Mouse (Mus musculus) gastrocnemius, adult 2 months (tissue): ENCODE measurements around the gene Bmp5. TPM values are rescaled to one million over a fixed set of nuclear protein-coding genes. Genes with fewer than 3 reads are reported as not detected.

Source experiments
- DNase-seq: peaks from one replicate; pipeline ENCODE4 v3.0.0; 2022
- H3K27ac ChIP-seq: fragments of 200-600 bp; 2 replicates; pipeline ENCODE4 v1.8.1; 2022; ENCODE audit warnings: mild to moderate bottlenecking
- H3K4me3 ChIP-seq: fragments of 200-600 bp; 2 replicates; pipeline ENCODE4 v1.8.1; 2022; ENCODE audit warnings: mild to moderate bottlenecking, moderate library complexity
- CTCF ChIP-seq: fragments of 200-600 bp; IDR thresholded peaks from 2 replicates; pipeline ENCODE4 v1.8.1; 2022; ENCODE audit warnings: antibody characterized with exemption, mild to moderate bottlenecking, moderate library complexity
- intact Hi-C: fragments of 180-260 bp; cut with DNase I; formaldehyde crosslinking; loops from one replicate; pipeline ENCODE4 v1.15.1; 2025
- total RNA-seq, 2 experiments: library from RNA; stranded (reverse); gene quantifications; 2 replicates each; pipeline ENCODE4 v1.2.3; 2021

Gene Bmp5
- total RNA-seq, 2 experiments from 2014 or later, result 1.6 to 3.3 TPM

DNA sequence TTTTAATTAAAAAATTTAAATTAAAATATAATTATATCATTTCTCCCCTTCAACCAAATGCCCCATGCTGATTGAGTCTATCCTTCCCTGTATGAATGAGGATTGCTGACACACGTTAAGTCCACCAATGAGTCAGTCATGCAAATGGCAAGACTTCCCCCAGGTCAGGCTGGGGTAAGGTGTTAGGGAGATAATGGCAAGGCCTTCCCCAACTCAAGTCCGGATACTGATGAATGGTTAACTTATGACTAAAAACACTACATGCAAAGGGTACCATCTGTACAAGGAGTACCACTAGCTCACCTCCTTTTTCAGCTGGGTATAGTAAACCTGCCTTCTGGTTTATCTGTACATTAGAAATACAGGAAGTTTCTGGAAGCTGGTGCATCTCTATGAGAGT, 83.8 kb downstream of the Bmp5 start:
- intact Hi-C loops, result no loop called here
- DNase-seq, result no peak
- Histone ChIP-seq H3K4me3 (no peak overlapping the region), H3K27ac (peak overlapping the region; percentile 66; the same call in 1 of the 2 replicates)
- no peak for TF ChIP-seq CTCF

DNA sequence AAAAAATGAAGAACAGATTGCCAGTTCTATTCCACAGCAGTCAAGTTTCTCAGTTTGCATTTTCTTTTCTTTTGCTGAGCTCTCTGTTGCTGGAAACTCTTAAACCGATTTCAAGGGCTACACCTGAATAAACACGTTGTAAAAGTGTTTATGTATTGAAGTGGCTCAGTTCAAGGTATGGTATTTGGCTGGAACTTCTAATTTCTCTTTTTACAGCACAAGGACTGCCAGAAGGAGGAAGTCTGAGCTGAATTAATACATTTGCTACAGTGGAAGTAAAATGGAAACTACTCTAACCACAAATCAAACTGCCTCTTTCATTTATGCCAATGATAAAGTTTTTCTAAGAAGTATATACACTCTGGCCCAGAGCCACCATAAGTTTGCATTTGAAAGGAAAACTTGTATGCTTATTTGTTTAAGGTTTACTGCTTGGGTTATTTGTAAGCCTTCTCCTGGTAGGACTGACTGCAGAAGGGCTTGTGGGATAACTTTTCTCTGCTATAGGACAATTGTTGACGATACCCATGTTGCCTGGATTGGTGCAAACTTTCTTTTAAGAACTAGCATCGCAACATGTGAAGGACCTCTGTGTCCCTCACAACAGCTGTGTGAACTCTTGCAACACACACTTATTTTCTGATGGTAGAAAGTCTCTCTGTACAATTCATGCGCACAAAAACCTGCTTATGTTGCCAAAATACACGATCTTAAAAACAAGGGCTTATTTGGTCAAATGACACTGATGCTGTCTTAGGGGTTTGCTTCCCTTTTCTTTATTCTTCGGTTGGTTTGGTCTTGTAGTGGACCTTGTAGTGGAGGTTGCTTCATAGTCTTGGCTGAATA, 95.4 kb downstream of the Bmp5 start:
- Histone ChIP-seq H3K4me3 (no peak overlapping the region), H3K27ac (no peak overlapping the region; the same call in 1 of the 2 replicates)
- intact Hi-C loops, result no loop called here
- DNase-seq, result no peak
- TF ChIP-seq CTCF, result no peak

DNA sequence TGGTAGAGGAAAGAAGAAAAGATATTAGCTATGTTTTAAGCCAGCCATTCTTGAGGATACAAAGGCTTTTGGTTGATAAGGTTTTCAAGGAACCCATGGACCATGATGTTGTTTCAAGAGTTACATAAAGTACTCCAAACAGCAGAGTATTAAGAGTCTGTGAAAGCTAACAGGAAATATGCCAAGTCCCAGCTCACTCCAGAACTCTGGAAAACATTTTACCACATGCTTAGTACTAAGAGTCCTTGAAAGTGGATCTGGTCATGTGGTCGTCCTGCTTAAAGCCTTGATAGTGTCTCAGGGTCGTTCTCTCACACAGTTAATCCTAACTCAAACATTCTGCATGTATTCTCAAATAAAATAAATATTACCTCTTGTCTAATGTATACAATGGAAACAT, 101.2 kb downstream of the Bmp5 start:
- no peak overlapping the region for H3K4me3 ChIP-seq
- intact Hi-C loops, result no loop called here
- no peak for TF ChIP-seq CTCF
- no peak for DNase-seq
- no peak overlapping the region for H3K27ac ChIP-seq

DNA sequence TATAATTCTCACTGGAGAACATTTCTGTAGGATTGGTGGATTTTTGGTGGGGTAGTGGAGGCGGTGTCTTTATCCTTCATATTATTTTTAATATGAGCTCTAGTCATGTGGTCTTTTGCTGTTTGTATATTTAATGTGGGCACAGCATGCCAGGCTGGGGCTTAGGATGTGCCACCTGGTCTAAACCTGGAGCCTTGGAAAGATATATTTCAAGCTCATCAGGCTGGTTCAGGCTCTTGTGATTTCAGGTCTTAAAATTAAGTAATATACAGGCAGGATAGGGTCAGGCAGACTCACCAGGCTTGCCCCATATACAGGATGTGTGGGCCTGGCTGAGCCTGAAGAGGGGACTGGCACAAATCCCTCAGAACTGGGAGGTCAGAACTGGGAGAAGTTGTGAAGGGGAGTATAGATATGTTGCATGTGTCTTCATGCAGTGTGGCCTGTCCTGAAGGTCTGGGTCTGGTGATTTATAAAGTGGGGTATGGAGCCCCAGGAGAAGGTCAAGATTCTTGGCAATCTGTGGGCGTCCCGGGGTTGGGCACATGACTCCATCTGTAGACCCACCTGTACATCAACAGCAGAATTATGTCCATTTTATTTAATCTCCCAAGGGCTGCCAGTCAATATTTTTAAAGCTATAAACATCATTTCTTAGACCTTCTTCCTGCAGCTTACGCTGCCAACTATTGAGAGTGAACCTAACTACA, 108.5 kb downstream of the Bmp5 start:
- intact Hi-C loops, result no loop called here
- no peak for DNase-seq
- no peak overlapping the region for H3K4me3 ChIP-seq
- TF ChIP-seq CTCF, result no peak
- H3K27ac ChIP-seq, result no peak overlapping the region

DNA sequence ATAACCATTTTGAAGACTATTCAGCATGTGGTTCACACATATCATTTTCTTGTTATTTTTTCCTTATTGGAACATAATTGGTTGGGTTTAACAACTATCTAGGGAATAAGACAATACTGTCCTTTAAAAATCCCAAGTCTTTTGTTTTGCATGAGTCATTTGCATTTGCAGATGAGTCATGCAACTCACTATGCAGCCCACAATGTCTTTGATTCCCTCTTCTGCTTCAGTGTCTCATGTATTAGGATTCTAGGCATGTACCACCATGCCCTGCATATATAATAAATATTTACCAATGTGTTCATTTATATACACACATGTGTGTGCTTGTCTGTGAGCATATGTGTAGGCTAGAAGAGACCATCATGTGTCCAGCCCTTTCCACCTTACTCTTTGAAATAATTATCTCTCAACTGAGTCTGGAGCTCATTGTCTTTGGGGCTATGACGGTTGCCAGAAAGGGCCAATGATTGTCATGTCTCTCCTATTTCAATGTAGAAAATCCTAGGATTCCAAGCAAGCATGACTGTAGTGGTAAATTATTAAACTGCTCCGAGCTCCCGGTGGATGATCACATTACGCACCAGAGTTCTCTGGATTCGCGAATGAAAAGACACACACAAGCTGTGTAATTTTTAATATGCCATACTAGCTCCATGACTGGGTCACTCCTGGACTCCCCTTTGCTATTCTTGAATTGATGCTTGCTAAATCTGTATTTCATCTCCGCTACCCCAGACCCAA, 111.8 kb downstream of the Bmp5 start:
- no peak for DNase-seq
- H3K27ac ChIP-seq, result no peak overlapping the region
- no peak for TF ChIP-seq CTCF
- H3K4me3 ChIP-seq, result no peak overlapping the region
- intact Hi-C loops, result no loop called here

DNA sequence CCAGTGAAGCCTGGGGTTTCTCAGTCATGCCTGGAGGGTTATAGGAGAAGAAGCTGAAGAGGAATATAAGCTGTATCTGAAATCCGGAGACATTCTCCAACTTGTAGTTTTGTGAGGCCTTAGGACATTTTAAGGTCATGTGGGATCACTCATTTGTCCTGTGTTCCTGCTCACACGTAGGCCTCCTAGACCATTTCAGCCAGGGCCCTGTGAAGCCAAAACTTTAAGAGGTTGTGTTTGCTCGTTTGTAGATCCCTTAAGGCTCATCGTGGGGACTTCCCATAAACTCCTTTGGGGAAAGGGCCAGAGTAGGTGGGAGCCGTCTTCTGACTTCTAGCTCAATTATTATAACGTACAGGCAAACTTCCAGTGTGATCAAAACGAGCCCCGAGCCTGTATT, 121.8 kb downstream of the Bmp5 start:
- intact Hi-C loops, result no loop called here
- H3K27ac ChIP-seq, result no peak overlapping the region
- H3K4me3 ChIP-seq, result no peak overlapping the region
- no peak for DNase-seq
- no peak for TF ChIP-seq CTCF

DNA sequence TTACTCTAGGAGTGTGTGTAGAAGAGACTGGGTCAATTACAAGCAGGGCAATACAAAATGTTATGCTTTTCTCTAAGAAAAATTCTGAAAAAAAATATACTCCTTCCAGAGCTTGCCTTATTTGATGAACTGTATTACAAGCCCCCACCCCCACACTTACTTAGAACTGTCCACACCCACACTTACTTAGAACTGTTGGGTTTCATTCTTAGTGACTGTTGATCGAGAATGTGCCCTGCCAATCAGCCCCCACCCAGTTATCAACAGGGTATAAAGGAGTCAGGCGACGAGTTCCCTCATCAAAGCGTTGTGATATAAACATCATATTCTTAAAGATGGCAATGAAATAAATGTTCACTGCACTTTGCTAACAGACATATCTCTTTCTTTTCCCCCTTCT, 122.9 kb downstream of the Bmp5 start:
- Histone ChIP-seq H3K4me3 (no peak overlapping the region), H3K27ac (no peak overlapping the region)
- DNase-seq, result no peak
- intact Hi-C loops, result no loop called here
- TF ChIP-seq CTCF, result no peak

DNA sequence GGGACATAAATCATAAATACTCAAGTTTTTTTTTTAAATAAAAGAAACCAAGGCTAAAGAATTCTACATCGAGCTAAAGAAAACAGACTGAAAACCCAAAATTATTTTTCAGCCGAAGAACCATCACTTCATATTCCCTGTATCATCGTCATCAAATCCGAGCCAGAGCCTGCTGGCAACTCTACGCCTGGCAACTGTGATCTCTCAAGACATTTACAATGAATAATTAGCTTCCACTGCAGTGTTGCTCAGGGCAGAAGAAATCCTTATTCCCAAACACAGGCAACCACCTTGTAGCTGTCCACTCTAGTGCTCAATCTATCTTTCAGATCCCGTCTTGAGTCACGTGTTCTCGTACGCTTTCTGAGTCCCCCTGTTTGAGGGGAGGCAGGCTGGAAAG, 126.1 kb downstream of the Bmp5 start:
- Histone ChIP-seq H3K4me3 (no peak overlapping the region), H3K27ac (no peak overlapping the region)
- TF ChIP-seq CTCF, result no peak
- DNase-seq, result no peak
- intact Hi-C loops, result no loop called here

DNA sequence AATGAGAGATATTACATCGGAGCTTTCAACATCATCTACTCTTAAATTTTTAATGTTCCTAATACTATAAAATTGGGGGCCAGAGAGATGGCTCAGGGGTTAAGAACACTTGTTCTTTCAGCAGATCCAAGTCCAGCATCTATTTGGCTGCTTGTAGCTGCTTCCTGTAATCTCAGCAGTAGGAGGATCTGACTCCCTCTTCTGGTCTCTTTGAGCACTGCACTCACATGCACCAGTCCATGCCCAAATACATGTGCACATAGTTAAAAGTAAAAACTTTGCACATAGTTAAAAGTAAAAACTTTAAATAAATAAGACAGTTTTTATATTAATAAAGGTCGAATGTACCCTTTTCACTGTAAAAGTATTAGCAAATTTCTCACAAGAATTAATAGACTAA, 130.3 kb downstream of the Bmp5 start:
- intact Hi-C loops, result no loop called here
- H3K27ac ChIP-seq, result no peak overlapping the region
- TF ChIP-seq CTCF, result peak; percentile 42

DNA sequence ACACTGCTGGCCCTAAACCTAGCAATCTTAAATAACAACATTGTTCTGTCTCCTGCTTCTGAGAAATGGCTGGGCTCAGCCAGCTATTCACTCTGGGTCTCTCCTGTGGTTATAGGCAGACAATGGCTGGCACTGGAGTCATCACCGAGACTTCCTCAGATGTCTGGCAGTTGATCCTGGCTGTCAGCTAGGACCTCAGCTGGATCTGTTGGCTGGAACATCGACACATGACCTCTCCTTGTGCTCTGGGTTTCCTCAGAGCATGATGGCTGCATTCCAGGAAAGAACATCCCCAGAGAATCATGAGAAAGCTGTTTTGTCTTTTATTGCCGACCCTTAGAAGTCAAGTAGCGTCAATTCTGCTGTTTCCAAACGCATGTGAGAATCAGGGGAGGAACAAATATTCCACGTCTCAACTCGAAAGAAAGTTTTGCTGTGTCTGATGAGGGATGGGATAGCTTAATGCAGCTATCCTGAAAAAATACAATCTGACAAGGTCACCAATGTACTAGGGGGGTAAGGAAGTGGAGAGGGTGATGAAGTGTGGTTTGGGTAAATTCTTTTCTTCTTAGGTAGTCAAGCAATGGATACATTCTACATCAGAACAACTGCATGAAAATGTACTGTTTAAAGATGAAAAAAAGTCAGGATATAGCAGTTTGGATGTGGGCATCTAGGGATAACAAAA, 135.1 kb downstream of the Bmp5 start:
- no peak for TF ChIP-seq CTCF
- H3K27ac ChIP-seq, result peak overlapping the region; percentile 62
- no peak overlapping the region for H3K4me3 ChIP-seq
- peak; percentile 73 for DNase-seq
- intact Hi-C loops, result no loop called here

More for the DNA sequence above, 130.3 kb downstream of the Bmp5 start:
- no peak overlapping the region for H3K4me3 ChIP-seq
- DNase-seq, result no peak

DNA sequence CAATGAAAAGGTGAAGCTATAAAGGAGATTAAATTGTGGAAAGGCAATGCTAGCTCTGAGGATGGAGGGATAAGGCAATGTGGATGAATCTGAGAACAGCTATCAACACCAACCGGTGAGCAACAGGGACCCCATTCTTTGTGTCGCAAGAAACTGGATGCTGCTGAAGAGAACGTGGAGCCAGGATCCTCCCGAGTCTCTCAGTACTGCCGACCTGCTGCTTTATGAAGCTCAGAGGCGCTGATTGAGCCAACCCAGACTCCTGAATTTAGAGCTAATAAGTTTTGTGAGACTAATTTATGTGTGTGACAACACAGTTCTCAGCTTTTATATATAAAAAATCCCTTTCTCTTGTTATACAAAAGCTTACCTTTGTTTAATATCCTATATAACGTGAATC, 136.4 kb downstream of the Bmp5 start:
- Histone ChIP-seq H3K27ac (peak overlapping the region; percentile 62; the same call in 1 of the 2 replicates), H3K4me3 (no peak overlapping the region)
- DNase-seq, result no peak
- intact Hi-C loops, result no loop called here
- TF ChIP-seq CTCF, result no peak

DNA sequence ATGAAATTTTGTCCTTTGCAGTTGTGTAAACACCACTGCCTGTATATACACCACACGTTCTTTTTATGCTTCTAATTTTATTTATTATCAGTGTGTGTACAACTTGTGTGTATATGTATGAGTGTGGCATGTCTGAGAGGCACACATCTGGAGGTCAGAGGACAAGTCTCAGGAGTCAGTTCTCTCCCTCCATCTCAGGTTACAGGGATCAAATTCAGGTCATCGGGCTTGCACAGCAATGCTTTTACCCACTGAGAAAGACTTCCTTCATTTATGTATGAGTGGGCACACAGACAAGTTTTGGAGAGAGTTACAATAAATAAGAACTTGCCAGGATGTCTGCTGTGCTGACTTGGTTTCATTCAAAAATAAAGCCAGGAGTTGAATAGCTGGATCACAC, 140.9 kb downstream of the Bmp5 start:
- Histone ChIP-seq H3K27ac (no peak overlapping the region), H3K4me3 (no peak overlapping the region)
- no peak for TF ChIP-seq CTCF
- DNase-seq, result no peak
- intact Hi-C loops, result no loop called here
